Mouse (Mus musculus): ENCODE results near the gene Ganab.

Gene Ganab

GRCm38 (mm10) chr19:8929224-8930088 is 31.6 kb downstream of the Ganab start, which contains the start of the genes Rom1 and Eml3:
Gene Rom1, minus strand, starts transcription at chr19:8929356.
Gene Eml3, plus strand, starts transcription at chr19:8929552.
- in situ Hi-C loops (cut with MboI, MseI) = no loop called here

GRCm38 (mm10) chr19:8930117-8930516 is 32.2 kb downstream of the Ganab start:
- in situ Hi-C loops (cut with MboI, MseI) = no loop called here

- in situ Hi-C loops (cut with MboI, MseI) = no loop called here
Measured at GRCm38 (mm10) chr19:8930771-8931170, 32.9 kb downstream of the Ganab start.

- in situ Hi-C loops (cut with MboI, MseI) = no loop called here
Measured at GRCm38 (mm10) chr19:8936736-8937135, 38.9 kb downstream of the Ganab start.

- in situ Hi-C loops (cut with MboI, MseI) = loop anchor here (5.0 kb wide), 1 partner anchor 43 kb away; the partner anchor contains the start of gene Ganab
Measured at GRCm38 (mm10) chr19:8940526-8941133, 42.8 kb downstream of the Ganab start.

- in situ Hi-C loops (cut with MboI, MseI) = loop anchor here (5.0 kb wide), 1 partner anchor 44 kb away; the partner anchor contains the start of gene Ganab
Measured at GRCm38 (mm10) chr19:8941136-8941514, 43.3 kb downstream of the Ganab start.

GRCm38 (mm10) chr19:8941515-8942217 is 43.8 kb downstream of the Ganab start, which contains the start of gene Mta2:
Gene Mta2, plus strand, starts transcription at chr19:8941875.
- in situ Hi-C loops (cut with MboI, MseI) = loop anchor here (5.0 kb wide), 1 partner anchor 44 kb away; the partner anchor contains the start of gene Ganab

GRCm38 (mm10) chr19:8942276-8942964 is 44.5 kb downstream of the Ganab start:
- in situ Hi-C loops (cut with MboI, MseI) = loop anchor here (5.0 kb wide), 1 partner anchor 45 kb away; the partner anchor contains the start of gene Ganab

GRCm38 (mm10) chr19:8943047-8943446 is 45.2 kb downstream of the Ganab start:
- in situ Hi-C loops (cut with MboI, MseI) = loop anchor here (5.0 kb wide), 1 partner anchor 46 kb away; the partner anchor contains the start of gene Ganab

- in situ Hi-C loops (cut with MboI, MseI) = loop anchor here (5.0 kb wide), 1 partner anchor 47 kb away; the partner anchor contains the start of gene Ganab
Measured at GRCm38 (mm10) chr19:8944062-8944461, 46.2 kb downstream of the Ganab start.

- in situ Hi-C loops (cut with MboI, MseI) = loop anchor here (5.0 kb wide), 1 partner anchor 47 kb away; the partner anchor contains the start of gene Ganab
Measured at GRCm38 (mm10) chr19:8944750-8945149, 46.9 kb downstream of the Ganab start.

- in situ Hi-C loops (cut with MboI, MseI) = no loop called here
Measured at GRCm38 (mm10) chr19:8945251-8945650, 47.4 kb downstream of the Ganab start.

- in situ Hi-C loops (cut with MboI, MseI) = no loop called here
Measured at GRCm38 (mm10) chr19:8946929-8947328, 49.1 kb downstream of the Ganab start.

GRCm38 (mm10) chr19:8950190-8950589 is 52.3 kb downstream of the Ganab start:
- in situ Hi-C loops (cut with MboI, MseI) = no loop called here

- in situ Hi-C loops (cut with MboI, MseI) = no loop called here
Measured at GRCm38 (mm10) chr19:8952241-8952640, 54.4 kb downstream of the Ganab start.

- in situ Hi-C loops (cut with MboI, MseI) = no loop called here
Measured at GRCm38 (mm10) chr19:8953135-8954039, 55.5 kb downstream of the Ganab start, which contains the start of gene Tut1. Gene Tut1, plus strand, starts transcription at chr19:8953847.

- in situ Hi-C loops (cut with MboI, MseI) = no loop called here
Measured at GRCm38 (mm10) chr19:8954171-8954570, 56.3 kb downstream of the Ganab start.

GRCm38 (mm10) chr19:8962256-8962655 is 64.4 kb downstream of the Ganab start:
- in situ Hi-C loops (cut with MboI, MseI) = loop anchor here (5.0 kb wide), 1 partner anchor 50 kb away; no protein-coding TSS in a partner anchor

GRCm38 (mm10) chr19:8965075-8965474 is 67.2 kb downstream of the Ganab start:
- in situ Hi-C loops (cut with MboI, MseI) = no loop called here

- in situ Hi-C loops (cut with MboI, MseI) = no loop called here
Measured at GRCm38 (mm10) chr19:8965771-8966170, 67.9 kb downstream of the Ganab start.

Data from T-helper 2 cell (primary cell).